Mouse (Mus musculus) CH12.LX (cell line): ENCODE results near the gene Glp2r. TPM values are rescaled to one million over a fixed set of nuclear protein-coding genes. Genes with fewer than 3 reads are reported as not detected.

Experiments
- DNase-seq: peaks from one replicate; pipeline ENCODE4 v3.0.0-alpha.2; 2013; ENCODE audit errors: extremely low read depth
- H3K27ac ChIP-seq: 2 replicates; pipeline ENCODE4 v1.5.1; 2012; ENCODE audit warnings: low read depth, mild to moderate bottlenecking, control low read depth, moderate library complexity; ENCODE audit not compliant: insufficient read depth
- H3K27me3 ChIP-seq: replicated peaks from 2 replicates; pipeline ENCODE3; 2012; ENCODE audit warnings: inconsistent platforms
- H3K36me3 ChIP-seq, 2 experiments: replicated peaks in 1 of 2; 2 replicates each; pipeline versions ENCODE3 to v1.6.1; 2012; ENCODE audit warnings: inconsistent platforms in 1 of 2, low read length in 1 of 2, mild to moderate bottlenecking in 1 of 2, mixed read lengths in 1 of 2, moderate library complexity in 1 of 2; ENCODE audit not compliant: control insufficient read depth in 1 of 2, insufficient read depth in 1 of 2
- H3K4me1 ChIP-seq, 2 experiments: 2 replicates each; pipeline ENCODE4 v1.6.1; 2012; ENCODE audit warnings: inconsistent platforms in 1 of 2, moderate library complexity in 1 of 2; ENCODE audit not compliant: insufficient read depth in 2 of 2, control insufficient read depth in 1 of 2
- H3K4me2 ChIP-seq: 2 replicates; pipeline ENCODE4 v1.6.1; 2012; ENCODE audit warnings: low read depth, mild to moderate bottlenecking, control low read depth; ENCODE audit not compliant: poor library complexity, insufficient read depth, severe bottlenecking
- H3K4me3 ChIP-seq, 3 experiments: fragments of 150-350 bp in 1 of 3; sonication (generic) in 1 of 3; replicated peaks in 1 of 3; 2 replicates each; pipeline versions ENCODE3 to v1.5.1; 2011 to 2012; ENCODE audit warnings: low read depth in 2 of 3, low read length in 2 of 3, mild to moderate bottlenecking in 2 of 3, moderate library complexity in 2 of 3, control low read depth in 1 of 3, improper control_type of control experiment in 1 of 3, inconsistent platforms in 1 of 3, mixed read lengths in 1 of 3; ENCODE audit not compliant: poor library complexity in 1 of 3
- H3K79me2 ChIP-seq: replicated peaks from 2 replicates; pipeline ENCODE4 v1.6.1; 2012; ENCODE audit warnings: mild to moderate bottlenecking, moderate library complexity; ENCODE audit not compliant: control insufficient read depth, poor library complexity, insufficient read depth, severe bottlenecking; ENCODE audit errors: extremely low read depth
- H3K9ac ChIP-seq: 2 replicates; pipeline ENCODE4 v1.6.1; 2012; ENCODE audit warnings: low read depth, mild to moderate bottlenecking, control low read depth, moderate library complexity; ENCODE audit not compliant: insufficient read depth
- H3K9me3 ChIP-seq: replicated peaks from 2 replicates; pipeline ENCODE3; 2012; ENCODE audit warnings: low read length, inconsistent platforms, mixed read lengths
- BHLHE40 ChIP-seq: IDR thresholded peaks from 2 replicates; pipeline ENCODE4 v1.6.1; 2011; ENCODE audit warnings: mild to moderate bottlenecking, low read depth, low read length, improper control_type of control experiment
- CHD1 ChIP-seq: IDR thresholded peaks from 2 replicates; pipeline ENCODE4 v1.6.1; 2012; ENCODE audit warnings: low read depth, low read length, improper control_type of control experiment, inconsistent platforms
- CHD2 ChIP-seq: IDR thresholded peaks from 2 replicates; pipeline ENCODE4 v1.6.1; 2011; ENCODE audit warnings: low read length, improper control_type of control experiment
- CTCF ChIP-seq, 2 experiments: IDR thresholded peaks in 1 of 2; conservative IDR thresholded peaks in 1 of 2; 2 replicates each; pipeline ENCODE4 v1.5.1; 2011 to 2012; ENCODE audit warnings: low read depth in 2 of 2, low read length in 2 of 2, improper control_type of control experiment in 1 of 2, inconsistent platforms in 1 of 2, mild to moderate bottlenecking in 1 of 2, moderate library complexity in 1 of 2
- E2F4 ChIP-seq: IDR thresholded peaks from 2 replicates; pipeline ENCODE4 v1.6.1; 2011; ENCODE audit warnings: low read depth, low read length, improper control_type of control experiment; ENCODE audit not compliant: insufficient replicate concordance
- ELF1 ChIP-seq: IDR thresholded peaks from 2 replicates; pipeline ENCODE4 v1.6.1; 2014; ENCODE audit warnings: low read depth, mild to moderate bottlenecking, inconsistent platforms, low read length, improper control_type of control experiment
- EP300 ChIP-seq: IDR thresholded peaks from 2 replicates; pipeline ENCODE4 v1.6.1; 2011; ENCODE audit warnings: low read length, improper control_type of control experiment
- ETS1 ChIP-seq: conservative IDR thresholded peaks from 2 replicates; pipeline ENCODE4 v1.6.1; 2012; ENCODE audit warnings: low read depth, mild to moderate bottlenecking, inconsistent platforms, low read length, improper control_type of control experiment, moderate library complexity
- IRF4 ChIP-seq: IDR thresholded peaks from 2 replicates; pipeline ENCODE4 v1.6.1; 2014; ENCODE audit warnings: low read depth, mild to moderate bottlenecking, inconsistent platforms, low read length, improper control_type of control experiment
- KAT2A ChIP-seq: IDR thresholded peaks from 2 replicates; pipeline ENCODE4 v1.6.1; 2012; ENCODE audit warnings: low read length, improper control_type of control experiment, inconsistent platforms; ENCODE audit not compliant: insufficient replicate concordance
- MAFK ChIP-seq: IDR thresholded peaks from 2 replicates; pipeline ENCODE4 v1.6.1; 2011; ENCODE audit warnings: low read length, improper control_type of control experiment; ENCODE audit not compliant: insufficient replicate concordance
- MAX ChIP-seq: IDR thresholded peaks from 2 replicates; pipeline ENCODE4 v1.6.1; 2011; ENCODE audit warnings: low read length, improper control_type of control experiment
- MAZ ChIP-seq: IDR thresholded peaks from 2 replicates; pipeline ENCODE4 v1.6.1; 2012; ENCODE audit warnings: low read depth, mild to moderate bottlenecking, inconsistent platforms, low read length, improper control_type of control experiment, moderate library complexity
- MEF2A ChIP-seq: IDR thresholded peaks from 2 replicates; pipeline ENCODE4 v1.6.1; 2014; ENCODE audit warnings: low read depth, mild to moderate bottlenecking, inconsistent platforms, low read length, improper control_type of control experiment, borderline replicate concordance
- MXI1 ChIP-seq: IDR thresholded peaks from 2 replicates; pipeline ENCODE4 v1.6.1; 2011; ENCODE audit warnings: mild to moderate bottlenecking, low read depth, low read length, improper control_type of control experiment
- MYC ChIP-seq: IDR thresholded peaks from 2 replicates; pipeline ENCODE4 v1.6.1; 2011; ENCODE audit warnings: low read depth, mild to moderate bottlenecking, improper control_type of control experiment, low read length
- NELFE ChIP-seq: IDR thresholded peaks from 2 replicates; pipeline ENCODE4 v1.6.1; 2011; ENCODE audit warnings: low read depth, low read length, improper control_type of control experiment
- RAD21 ChIP-seq: IDR thresholded peaks from 2 replicates; pipeline ENCODE4 v1.6.1; 2011; ENCODE audit warnings: low read depth, mild to moderate bottlenecking, low read length, improper control_type of control experiment, moderate library complexity
- SMC3 ChIP-seq: IDR thresholded peaks from 2 replicates; pipeline ENCODE4 v1.6.1; 2011; ENCODE audit warnings: low read depth, low read length, improper control_type of control experiment
- USF1 ChIP-seq: IDR thresholded peaks from 2 replicates; pipeline ENCODE4 v1.6.1; 2014; ENCODE audit warnings: low read depth, mild to moderate bottlenecking, inconsistent platforms, low read length, improper control_type of control experiment
- USF2 ChIP-seq: conservative IDR thresholded peaks from 2 replicates; pipeline ENCODE4 v1.6.1; 2011; ENCODE audit warnings: low read depth, low read length, improper control_type of control experiment
- ZC3H11A ChIP-seq: IDR thresholded peaks from 2 replicates; pipeline ENCODE4 v1.6.1; 2012; ENCODE audit warnings: low read depth, mild to moderate bottlenecking, inconsistent platforms, low read length, improper control_type of control experiment
- dilution Hi-C: fragments of 300-500 bp; cut with MboI; formaldehyde crosslinking; loops from 2 replicates; pipeline ENCODE4 v1.14.3; 2020; ENCODE audit warnings: low sequenced_read_pairs; ENCODE audit not compliant: extremely low pct_unique_long_range_greater_than_20kb, extremely low pct_ligation_motif_present
- in situ Hi-C: fragments of 300-500 bp; cut with MboI; formaldehyde crosslinking; loops from 3 replicates; pipeline ENCODE4 v1.14.3; 2019; ENCODE audit warnings: low sequenced_read_pairs, low pct_ligation_motif_present, low pct_unique_long_range_greater_than_20kb, mixed read lengths
- polyA plus RNA-seq: library from polyadenylated mRNA; unstranded; fragments of >175 nt; gene quantifications from 2 replicates; pipeline ENCODE4 v1.2.1, GENCODE M21; 2012; ENCODE audit warnings: low read depth; ENCODE audit not compliant: insufficient read length
- total RNA-seq, 2 experiments: library from RNA; depleted of rRNA; stranded (reverse); fragments of 300-350 nt in 1 of 2; fragments of >200 nt in 1 of 2; gene quantifications; 2 replicates each; pipeline ENCODE4 v1.2.3; 2012 to 2014

The Glp2r gene
- total and polyA plus RNA-seq, 3 experiments = 0.04 to 0.09 (median 0.07) TPM

- in situ Hi-C loops (no loop called here), dilution Hi-C loops (no loop called here)
- H3K9ac ChIP-seq = no peak overlapping the region
- peak; percentile 81 for DNase-seq
- H3K36me3 ChIP-seq = peaks cover 0 to 59% of the 10 kb centered on the region in 2 experiments
- TF ChIP-seq USF2 (no peak), ETS1 (no peak), IRF4 (peak; percentile 15; the same call in 1 of the 2 replicates), CTCF (conservative IDR thresholded peaks at IDR 0.05 in 1 of 2, IDR thresholded peaks at IDR 0.05 in 1 of 2; ENCODE audit: low read depth in 2 of 2, low read length in 2 of 2) (peak; percentile 67 to 98; a peak in 3 of 4 replicates), MAFK (no peak), MYC (peak; percentile 46; the same call in 1 of the 2 replicates), CHD1 (no peak), E2F4 (no peak), USF1 (no peak), BHLHE40 (no peak), SMC3 (peak; percentile 97), ELF1 (0 out of 2 replicates have a peak, but pooled peaks have one; percentile 27), EP300 (no peak), RAD21 (peak; percentile 98), NELFE (peak; percentile 38; the same call in 1 of the 2 replicates), MXI1 (no peak), ZC3H11A (peak; percentile 77), MEF2A (no peak), KAT2A (no peak), CHD2 (no peak), MAZ (peak; percentile 85; the same call in 1 of the 2 replicates), MAX (no peak)
- H3K27me3 ChIP-seq = no peaks in the 10 kb centered on the region
- H3K27ac ChIP-seq = no peak overlapping the region
- H3K79me2 ChIP-seq = no peaks in the 10 kb centered on the region
- peaks cover 5 to 23% of the 10 kb centered on the region in 2 experiments for H3K4me1 ChIP-seq
- H3K4me3 ChIP-seq = no peak overlapping the region
- no peak overlapping the region for H3K4me2 ChIP-seq
- H3K9me3 ChIP-seq = no peaks in the 10 kb centered on the region
These were observed 95.1 kb downstream of the Glp2r start for GRCm38 (mm10) chr11:67675562-67676540.
